Mouse (Mus musculus) left cerebral cortex, postnatal 4 days (tissue): ENCODE data around the gene Armh2. TPM values are rescaled to one million over a fixed set of nuclear protein-coding genes. Genes with fewer than 3 reads are reported as not detected.
A peak's percentile ranks its signal among the peaks of the same experiment; 100 is the strongest.

Experiments
- DNase-seq: peaks from one replicate; pipeline ENCODE4 v3.0.0-alpha.2; 2022
- intact Hi-C: fragments of 180-260 bp; cut with DNase I; formaldehyde crosslinking; loops from one replicate; pipeline ENCODE4 v1.15.1; 2025
- total RNA-seq, 2 experiments: library from RNA; stranded (reverse); gene quantifications; 2 replicates each; pipeline ENCODE4 v1.2.3; 2021

The Armh2 gene
- total RNA-seq: not detected

DNA sequence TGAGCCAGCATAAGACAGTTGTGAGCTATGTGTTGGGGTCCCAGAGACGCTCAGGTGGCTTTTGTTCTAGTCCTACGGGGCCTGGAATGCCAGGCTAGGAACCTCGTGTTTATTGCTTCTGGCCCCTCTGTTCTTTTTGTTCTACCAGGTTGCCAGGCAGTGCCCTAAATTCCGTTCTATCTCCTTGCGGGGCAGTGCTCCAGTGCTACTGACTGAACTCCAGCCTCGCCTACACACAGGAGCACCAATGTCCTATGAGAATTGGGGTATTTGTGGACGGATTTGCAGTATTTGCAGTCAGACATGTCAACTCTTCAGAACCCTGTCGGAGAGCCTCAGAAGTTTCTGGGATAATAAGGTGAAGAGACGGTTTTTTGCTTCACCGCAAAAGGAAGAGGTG is at the start of gene Armh2:
TSS of gene Armh2 (plus strand) at position 205 of the 400 bp plus-strand sequence.
- intact Hi-C loops: no loop called here
- no peak for DNase-seq

DNA sequence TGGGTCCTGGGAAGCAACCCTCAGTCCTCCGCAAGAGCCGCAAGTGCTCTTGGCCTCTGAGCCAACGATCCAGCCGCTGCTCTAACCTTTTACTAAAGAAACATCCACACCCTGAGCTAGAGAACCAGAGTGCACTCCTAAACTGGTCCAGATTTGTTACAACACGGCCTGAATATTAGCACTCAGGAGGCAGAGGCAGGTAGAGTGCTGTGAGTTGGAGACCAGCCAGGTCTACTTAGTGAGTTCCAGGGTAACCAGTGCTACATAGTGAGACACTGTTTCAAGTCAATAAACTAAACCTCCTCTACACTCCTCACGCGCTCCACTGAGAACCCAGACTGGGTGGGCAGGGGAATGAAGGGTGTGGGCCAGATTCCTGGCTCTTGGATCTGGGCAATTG is 47.7 kb upstream of the Armh2 start:
- DNase-seq: no peak
- intact Hi-C loops: no loop called here

DNA sequence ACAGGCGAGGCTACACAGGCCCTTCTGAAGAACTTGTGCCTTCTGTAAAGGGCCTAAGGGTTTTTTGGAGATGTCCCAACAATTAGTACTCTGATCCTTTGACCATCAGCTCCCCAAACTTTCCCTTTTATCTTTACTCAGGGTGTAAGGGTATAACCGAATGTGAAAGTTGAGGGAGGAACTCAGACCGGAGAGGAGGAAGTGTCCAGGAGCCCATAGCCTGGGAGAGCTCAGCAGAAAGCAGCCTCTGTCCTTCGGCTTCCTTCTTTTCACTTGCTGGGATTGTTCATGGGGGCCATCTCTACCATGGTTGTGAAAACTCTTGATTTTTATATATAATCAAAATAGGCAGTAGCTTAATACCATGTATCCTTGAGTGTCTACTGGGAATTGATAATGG is 42.3 kb upstream of the Armh2 start:
- DNase-seq: no peak
- intact Hi-C loops: no loop called here

DNA sequence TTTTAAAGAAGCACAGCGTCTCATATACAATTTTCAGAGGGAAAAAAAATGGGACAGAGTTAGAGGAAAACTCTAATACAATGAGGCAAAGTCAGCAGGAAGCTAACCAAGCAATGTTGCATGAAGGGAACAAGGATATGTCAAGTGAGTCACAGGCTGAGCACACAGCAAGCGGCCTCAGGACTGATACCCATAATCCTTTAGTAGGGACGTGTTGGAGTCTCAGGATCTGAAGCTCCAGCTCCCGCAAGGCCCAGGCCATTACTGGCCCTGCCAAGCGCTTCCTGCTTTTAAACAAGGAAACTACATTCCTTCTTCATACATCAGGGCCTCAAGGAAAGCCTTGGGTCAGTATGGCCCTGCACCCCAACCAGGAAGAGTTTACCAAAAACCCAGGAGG is 38.9 kb upstream of the Armh2 start:
- intact Hi-C loops: no loop called here
- DNase-seq: no peak

DNA sequence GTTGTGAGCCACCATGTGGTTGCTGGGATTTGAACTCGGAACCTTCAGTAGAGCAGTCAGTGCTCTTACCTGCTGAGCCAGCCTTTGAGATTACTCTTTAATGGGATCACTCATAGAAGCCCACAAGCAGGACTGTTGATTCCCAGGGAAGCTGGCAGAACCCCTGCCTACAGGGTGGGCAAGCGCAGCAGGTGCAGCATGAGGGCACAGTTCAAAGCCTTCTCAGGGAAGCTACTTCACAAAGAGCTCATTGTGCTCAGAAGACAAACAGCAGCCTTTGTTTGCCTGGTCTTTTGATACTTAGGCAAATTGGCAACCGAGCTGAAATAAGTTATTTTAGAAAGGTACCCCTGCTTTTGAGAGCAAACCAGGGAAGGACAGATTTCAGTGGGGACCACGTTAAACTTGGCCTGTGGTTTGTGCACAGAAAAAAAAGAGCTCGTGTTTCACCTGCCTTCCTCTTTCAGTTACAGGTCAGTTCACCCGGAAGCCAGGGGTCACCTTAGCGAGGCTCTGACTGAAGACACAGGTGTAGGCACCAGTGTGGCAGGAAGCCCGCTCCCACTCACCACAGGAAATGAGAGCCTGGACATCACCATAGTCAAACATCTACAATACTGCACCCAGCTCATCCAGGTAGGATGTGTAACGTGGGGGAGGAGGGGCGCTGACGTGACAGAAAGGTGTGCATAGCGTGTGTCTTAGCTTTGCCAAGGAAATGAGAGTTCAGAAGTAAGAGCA is 31.2 kb upstream of the Armh2 start:
- intact Hi-C loops: no loop called here
- DNase-seq: no peak

DNA sequence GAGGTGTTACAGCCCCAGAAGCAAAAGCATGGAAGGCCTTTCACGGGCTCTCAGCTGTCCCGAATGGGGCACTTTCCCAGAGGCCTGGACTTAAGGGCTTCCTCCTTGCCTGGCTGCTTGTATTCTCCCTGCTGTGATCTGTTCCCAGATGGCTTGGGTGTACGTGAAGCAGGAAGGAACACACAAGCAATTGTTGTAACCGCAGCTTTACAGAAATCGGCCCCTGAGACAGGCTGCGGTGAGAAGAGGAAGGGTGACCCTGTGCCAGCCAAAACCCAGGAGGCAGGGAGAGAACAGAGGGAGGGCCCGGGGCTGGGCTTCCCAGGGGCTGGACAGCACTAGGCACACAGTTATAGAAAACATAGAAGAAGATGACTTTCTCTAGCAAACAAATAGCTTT is 30.1 kb upstream of the Armh2 start:
- no peak for DNase-seq
- intact Hi-C loops: no loop called here

DNA sequence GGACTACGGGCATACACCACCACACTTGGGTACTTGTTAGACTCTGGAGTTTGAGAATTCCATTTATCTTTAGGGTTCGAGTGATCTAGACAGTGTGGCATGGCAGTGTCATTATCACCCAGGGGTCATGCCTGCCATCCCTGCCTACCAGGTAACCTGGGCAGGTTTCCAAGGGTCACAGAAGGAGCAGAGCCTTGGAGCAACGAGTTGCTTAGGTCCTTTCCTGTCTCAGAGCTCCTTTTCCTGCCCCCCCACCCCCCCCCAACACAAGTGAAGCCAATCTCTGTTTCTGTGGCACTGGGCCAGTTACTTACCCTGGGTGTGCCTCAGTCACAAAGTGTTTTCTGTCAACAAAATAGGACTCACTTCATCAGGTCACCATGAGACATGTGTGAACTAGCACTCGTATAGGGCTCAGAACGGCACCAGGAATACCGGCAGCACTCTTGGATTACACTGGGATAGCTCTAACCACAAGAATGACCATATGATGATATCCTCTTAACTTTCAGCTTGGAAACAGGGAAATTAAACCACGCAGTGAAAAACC is 28.4 kb upstream of the Armh2 start:
- intact Hi-C loops: no loop called here
- no peak for DNase-seq

DNA sequence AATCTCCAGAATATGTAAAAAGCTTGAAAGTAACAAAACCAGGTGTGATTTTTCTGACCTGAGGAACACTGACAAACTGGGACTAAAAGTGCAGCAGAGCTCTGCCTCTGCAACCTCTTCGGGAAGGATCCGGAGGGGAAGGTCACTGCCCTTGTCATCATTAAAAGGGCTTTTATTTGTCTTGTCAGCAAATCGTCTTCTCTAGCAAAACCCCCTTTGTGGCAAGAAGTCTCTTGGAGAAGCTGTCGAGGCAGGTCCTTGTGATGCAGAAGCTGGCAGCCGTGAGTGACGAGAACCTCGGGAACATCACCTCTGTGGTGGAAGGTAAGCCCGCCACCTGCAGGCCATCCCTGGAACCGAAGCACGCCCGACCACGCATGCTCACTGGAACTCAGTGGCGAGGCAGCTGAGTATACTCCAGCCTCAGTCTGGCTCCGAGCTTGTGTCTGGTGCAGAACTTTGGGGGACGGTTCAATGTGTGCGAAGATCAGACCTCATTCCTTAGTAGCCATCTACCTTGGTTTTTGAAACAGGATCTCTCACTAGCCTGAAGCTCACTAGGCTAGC is 27.5 kb upstream of the Armh2 start:
- DNase-seq: peak; percentile 89
- intact Hi-C loops: no loop called here

DNA sequence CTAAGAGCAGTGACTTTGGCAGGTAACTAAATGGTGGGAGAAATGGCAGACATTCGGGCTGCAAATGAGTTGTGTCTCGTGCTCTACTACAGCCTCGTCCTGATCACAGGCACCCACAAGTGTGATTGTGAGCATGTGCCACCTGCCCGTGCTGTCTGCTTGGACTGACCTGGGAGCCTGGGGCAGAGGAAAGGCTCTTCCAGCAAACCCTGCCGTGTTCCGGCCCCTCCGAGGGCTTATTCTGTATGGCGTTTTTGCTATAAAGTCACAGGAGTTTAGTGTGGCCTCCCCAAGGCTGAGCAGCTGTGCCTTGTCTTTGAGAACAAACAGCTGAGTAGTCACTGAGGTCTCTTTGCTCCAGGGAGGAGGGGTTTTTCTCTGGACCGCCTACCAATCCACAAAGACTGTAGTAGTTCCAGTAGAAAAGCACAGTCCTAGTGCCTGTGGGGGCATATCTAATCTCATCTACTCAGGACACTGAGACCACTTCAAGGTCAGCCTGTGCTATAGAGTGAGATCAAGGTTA is 26.6 kb upstream of the Armh2 start:
- intact Hi-C loops: no loop called here
- DNase-seq: no peak

DNA sequence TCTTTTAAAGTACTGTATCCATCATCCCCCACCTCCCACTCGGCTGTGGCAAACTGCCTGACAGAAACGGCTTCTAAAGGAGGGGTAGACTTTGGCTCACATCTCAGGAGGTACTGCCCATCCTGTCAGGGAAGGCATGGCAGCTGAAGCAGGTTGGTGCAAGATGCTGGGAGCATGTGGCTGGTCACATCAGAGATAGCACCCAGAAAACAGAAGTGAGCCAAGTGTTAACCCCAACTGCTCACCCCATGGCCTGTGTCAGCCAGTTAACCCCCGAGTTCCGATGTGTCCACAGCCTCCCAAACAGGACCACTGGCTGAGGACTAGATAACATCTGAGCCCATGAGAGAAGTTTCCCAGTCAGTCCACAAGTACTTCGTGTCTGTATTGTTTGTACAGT is 25.4 kb upstream of the Armh2 start:
- no peak for DNase-seq
- intact Hi-C loops: no loop called here

DNA sequence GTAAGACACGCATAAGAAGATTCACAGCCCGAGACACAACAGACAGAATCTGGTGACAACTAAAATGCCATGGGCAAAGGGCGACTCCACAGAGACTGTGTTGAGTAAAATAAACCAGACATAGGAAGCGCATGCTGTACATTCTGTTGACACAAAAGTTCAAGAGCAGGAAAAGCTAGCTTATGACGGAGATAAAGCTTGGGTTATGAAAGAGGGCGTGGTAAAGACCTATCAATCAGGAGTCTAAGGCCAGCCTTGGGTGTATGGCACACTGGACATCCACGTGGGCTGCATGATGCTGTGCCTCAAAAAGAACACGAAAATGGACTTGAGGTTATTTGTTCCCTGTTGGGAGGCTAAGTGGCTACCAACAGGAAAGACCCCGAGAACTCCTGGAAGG is 24.6 kb upstream of the Armh2 start:
- intact Hi-C loops: no loop called here
- DNase-seq: no peak

DNA sequence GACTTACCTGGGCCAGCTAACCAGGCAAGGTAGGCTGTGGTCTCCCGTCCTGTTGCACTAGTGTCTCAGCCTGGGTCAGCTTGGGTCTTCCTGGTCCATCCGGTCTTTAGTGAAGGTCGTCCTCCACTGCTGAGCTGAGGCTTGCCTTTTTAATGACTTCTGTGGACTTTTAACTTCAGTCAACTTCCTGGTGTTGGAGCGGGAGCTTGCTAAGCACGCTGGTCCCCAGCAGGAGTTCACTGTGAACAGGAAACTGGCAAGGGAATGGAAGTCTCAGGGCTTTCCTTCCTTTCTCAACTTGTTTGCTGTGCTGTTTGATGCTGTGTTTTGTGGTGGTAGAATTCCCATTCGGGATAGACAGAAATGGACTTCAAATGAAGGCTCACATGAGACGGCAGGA is 23.4 kb upstream of the Armh2 start:
- intact Hi-C loops: no loop called here

DNA sequence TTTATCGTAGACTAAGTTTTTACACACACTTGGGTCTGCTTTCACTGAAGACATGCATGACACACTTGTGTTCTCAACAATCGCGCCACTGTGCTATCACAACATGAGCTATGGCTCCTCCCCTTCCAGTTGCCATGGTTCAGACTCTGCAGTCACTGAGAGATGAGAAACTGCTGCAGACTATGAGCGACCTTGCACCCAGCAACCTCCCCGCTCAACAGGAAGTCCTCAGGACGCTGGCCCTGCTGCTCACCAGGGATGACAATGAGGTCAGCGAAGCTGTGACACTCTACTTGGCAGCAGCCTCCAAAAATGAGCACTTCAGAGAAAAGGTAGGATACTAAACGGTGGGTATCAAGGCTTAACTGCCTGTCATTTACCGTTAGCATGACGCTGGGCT is 19.5 kb upstream of the Armh2 start:
- DNase-seq: no peak
- intact Hi-C loops: no loop called here

More for the DNA sequence above, 23.4 kb upstream of the Armh2 start:
- DNase-seq: no peak

DNA sequence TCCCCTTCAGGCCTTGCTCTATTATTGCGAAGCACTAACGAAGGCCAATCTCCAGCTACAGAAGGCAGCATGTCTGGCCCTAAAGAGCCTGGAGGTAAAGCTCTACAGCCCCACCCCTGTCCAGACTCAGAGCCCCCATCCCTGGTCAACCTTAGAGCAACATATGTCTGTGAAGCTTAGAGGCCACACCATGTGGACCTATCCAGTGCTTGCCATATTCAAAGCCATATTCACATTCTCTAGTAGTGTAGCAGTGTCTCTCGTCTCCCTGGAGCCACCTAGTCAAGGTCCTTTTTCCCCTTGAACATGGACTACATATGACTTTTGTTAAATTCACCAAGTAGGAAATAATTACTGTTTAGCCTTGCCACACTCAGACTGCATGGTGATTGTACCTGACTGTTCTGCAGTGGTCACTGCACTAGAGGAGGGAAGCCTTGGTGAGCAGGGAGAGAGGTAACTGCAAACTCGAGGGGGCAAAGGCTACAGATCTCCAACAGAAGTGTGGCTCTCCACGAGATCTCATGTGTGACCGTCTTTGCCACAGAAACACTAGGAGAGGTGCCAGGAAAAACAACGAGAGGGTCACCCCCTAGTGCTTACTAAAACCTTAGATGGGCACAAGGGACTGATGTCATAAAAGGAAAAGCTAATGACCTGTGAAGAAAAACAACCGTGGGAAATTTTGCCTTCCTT is 17.2 kb upstream of the Armh2 start:
- intact Hi-C loops: no loop called here
- DNase-seq: no peak

DNA sequence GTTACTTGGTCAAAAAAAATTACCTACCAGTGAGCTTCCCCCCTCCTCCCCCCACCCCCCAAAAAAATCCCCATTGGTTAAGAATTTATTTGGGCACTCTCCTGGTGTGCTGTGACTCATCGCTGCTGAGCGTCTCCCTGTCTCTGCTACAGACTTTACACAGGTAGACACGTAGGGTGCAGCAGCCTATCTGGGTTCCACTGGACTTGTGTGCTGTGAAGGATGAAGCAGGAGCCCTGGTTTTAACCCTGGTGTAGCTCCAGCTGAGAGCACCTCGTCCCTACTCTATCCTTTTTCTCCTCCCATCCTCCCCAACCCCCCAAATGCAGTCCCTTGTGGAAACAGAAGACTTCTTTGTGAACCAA is 16.7 kb upstream of the Armh2 start:
- no peak for DNase-seq
- intact Hi-C loops: no loop called here

DNA sequence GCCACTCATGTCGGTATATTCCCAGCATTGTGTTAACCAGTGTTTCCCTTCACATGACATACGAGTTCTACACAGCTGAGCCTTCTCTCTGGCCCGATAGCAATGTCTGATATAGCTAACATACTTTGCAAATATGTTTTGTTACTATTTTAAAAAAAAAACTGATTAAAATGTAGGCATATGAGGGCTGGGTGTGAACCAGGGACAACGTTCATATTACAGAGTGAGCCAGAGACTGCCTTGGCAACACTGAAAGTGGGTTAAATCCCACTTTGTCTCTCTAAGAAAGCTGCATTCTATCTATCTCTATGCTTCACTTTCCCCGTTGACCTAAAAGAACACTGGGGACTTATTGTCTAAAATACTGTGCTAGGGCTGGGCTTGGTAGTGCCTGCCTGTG is 11.9 kb upstream of the Armh2 start:
- intact Hi-C loops: no loop called here
- DNase-seq: no peak

DNA sequence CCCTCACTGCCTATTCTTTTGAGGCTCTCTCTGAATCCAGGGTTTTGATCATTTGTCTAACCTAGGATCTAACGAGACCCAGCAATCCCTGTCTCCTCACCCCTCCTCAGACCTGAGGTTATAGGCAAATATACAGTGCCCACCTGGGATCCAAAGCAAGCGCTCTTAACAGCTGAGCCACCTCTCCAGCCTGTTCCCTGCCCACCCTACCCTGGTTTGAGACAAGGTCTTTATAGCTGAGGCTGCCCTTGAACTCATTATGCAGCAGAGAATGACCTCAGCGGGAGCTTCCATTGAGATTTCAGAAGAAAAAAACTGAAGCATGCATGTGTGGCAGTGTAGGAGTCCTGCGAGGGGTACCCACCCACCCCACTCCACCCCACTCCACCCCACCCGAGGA is 6.5 kb upstream of the Armh2 start:
- DNase-seq: no peak
- intact Hi-C loops: no loop called here

DNA sequence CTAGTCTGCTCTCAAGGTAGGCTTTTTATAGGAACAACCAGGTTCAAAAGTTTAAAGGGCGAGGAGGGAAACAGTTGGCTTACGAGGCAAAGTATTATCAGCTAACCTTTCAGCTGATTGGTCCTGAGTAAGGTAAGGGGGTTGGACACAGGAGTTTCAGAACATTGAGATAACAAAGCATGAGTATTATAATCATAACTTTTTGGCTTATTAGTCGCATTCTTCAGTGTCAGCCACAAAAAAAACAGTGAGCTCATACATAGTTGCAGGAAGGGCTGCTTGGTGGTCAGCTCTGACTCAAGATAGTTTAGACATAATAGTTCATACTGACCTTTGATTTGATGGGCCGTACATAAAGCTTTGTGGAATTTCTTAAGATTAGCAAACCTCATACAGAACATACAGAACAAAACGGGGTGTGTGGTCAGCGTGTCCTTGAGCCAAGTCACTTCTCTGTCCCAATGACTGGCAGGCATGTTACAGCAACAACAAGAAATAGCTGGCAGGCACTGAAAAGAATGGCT is 5.4 kb upstream of the Armh2 start:
- DNase-seq: no peak

DNA sequence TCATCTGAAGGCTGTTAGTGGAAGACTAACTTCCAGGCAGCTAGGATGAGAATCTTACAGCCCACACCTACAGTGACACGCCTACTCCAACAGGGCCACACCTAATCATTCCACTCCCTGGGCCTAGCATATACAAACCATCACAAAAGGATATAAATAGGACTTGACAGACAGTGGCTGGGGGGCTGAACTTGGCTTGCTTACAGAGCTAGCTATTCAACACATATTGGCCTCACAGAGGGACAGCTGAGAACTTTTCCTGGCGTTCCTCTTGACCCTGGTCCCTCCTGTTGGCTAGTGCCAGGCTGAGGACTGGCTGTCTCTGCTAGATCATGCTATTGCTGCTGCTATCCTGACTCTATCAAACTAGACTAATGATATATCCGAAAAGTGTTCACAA is 6.8 kb downstream of the Armh2 start:
- no peak for DNase-seq
- intact Hi-C loops: no loop called here

More for the DNA sequence above, 5.4 kb upstream of the Armh2 start:
- intact Hi-C loops: no loop called here

DNA sequence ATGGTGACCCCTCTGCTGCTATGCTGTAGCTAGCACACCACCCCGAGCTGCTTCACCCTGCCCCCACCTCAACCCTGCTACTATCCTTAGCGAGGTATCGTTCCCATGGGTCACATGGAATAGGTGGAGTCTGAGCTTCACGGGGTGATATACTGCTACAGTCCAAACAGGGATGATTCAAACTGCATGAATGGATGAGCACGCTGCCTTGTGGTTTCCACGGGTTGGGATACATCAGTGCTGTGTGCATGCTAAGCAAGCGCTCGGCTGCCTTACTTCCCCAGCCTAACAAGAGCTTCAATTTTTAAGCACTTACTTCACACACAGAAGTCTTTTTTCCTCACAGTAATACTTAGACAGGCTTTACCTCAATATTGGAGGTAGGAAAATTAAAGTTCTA is 9.8 kb downstream of the Armh2 start:
- DNase-seq: no peak
- intact Hi-C loops: no loop called here

DNA sequence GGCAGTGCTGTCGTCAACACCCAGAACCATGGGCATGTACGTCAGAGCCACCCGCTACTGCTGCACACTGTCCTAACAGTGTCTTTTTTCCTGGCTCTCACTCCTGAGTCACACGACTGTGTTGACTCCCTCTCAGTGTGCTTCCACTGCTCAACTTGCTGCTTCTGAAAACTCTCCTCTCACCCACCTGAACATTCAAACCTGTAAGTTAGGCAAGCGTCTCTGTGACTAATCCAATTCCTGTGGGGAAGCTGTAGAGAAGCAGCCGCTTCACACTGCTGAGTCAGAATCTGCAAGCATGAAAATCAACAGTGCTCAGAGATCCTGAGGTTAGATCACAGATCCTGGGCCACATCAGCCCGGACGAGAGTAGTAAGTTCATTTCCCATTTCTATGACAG is 10.4 kb downstream of the Armh2 start:
- DNase-seq: no peak
- intact Hi-C loops: no loop called here

DNA sequence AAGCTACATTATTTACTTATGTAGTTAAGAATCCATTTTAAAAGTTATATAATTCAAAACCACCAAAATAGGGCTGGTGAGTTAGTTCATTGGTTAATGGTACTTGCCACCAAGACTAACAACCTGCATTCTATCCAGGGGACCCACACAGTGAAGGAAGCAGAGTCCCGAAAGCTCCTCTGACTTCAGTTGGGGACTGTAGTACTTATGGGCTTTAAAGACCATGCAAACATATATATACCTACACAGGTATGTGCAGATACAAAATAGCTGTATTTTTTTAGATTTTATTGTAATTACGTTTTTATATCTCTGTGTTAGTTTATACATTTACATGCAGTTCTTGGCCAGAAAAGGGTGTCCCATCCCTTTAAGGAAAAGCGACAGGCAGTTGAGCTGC is 15.7 kb downstream of the Armh2 start:
- intact Hi-C loops: no loop called here
- no peak for DNase-seq
